Mouse (Mus musculus): ENCODE results near the gene Rnf2.

- TF ChIP-seq CTCF (IDR thresholded peaks at IDR 0.05; ENCODE audit: insufficient read depth, low read depth, low read length) = no peak
- no peak for TF ChIP-seq POLR2A (IDR thresholded peaks at IDR 0.05; ENCODE audit: insufficient read depth, low read depth, low read length)
Observed at GRCm38 (mm10) chr1:151516871-151517270, 16.1 kb upstream of the Rnf2 start.
